Mouse (Mus musculus): ENCODE data around the gene P2ry14. TPM values are rescaled to one million over a fixed set of nuclear protein-coding genes. Genes with fewer than 3 reads are reported as not detected.
A peak's percentile ranks its signal among the peaks of the same experiment; 100 is the strongest.

Gene P2ry14
- 2.5 and 3.1 TPM in 2 replicates for polyA plus RNA-seq (2015; fragmentation: Nextera tagmentation; extraction: Ambion mirVana)

GRCm38 (mm10) chr3:59153424-59153823, at the start of gene P2ry14:
TSS of gene P2ry14 (minus strand) at chr3:59153618.
- Histone ChIP-seq H3K36me3 (no peaks in the 10 kb centered on the region), H3K4me2 (no peak within 1 kb of the TSS), H3K27ac (no peak within 1 kb of the TSS), H3K4me1 (replicated peaks) (no peaks in the 10 kb centered on the region), H3K27me3 (no peaks in the 10 kb centered on the region), H3K9me3 (replicated peaks) (no peaks in the 10 kb centered on the region), H3K4me3 (no peak within 1 kb of the TSS), H3K9ac (no peak within 1 kb of the TSS)
- ATAC-seq (replicated peaks; ENCODE audit: insufficient number of reproducible peaks, insufficient read depth, low FRiP score, low read depth): no peak
- WGBS: 51% methylated on average over 5 of the region's 5 CpGs

DNA sequence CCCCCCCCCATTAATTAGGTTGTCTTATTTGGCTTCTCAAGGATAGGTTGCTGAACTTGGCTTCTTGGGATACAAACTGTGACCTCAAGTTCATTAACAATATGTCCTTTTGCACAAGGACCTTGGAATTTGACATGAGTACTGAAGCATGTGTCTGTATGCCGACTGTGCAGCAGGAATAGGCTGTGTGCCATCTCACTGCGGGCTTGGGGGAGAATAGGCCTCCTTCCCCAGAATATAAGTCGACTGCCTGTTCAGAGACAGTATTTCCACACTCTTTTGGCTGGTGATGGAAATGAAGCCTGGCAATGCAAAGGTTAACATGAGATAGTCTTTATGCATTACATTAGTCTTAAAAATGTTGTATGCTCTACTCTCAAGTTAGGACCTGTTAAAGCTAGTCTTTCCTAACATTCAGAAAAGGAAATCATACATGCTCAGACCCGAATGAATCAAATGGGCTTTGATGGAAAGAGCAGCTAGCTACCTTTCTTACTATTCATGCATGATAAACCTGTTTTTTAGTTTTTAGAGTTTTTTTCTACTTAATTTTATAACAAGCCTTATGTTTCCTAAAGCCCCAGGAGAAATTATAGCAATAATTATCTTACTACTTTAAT, 44.0 kb upstream of the P2ry14 start:
- WGBS: 67% methylated on average over 4 of the region's 4 CpGs
- H3K4me3 ChIP-seq: no peak overlapping the region

GRCm38 (mm10) chr3:59194938-59195337, 41.5 kb upstream of the P2ry14 start, which contains the start of gene Gpr87:
TSS of gene Gpr87 (minus strand) at chr3:59195104.
- Histone ChIP-seq H3K27me3 (no peaks in the 10 kb centered on the region), H3K4me3 (no peak within 1 kb of the TSS), H3K36me3 (no peaks in the 10 kb centered on the region), H3K4me1 (replicated peaks) (no peaks in the 10 kb centered on the region), H3K27ac (no peak within 1 kb of the TSS), H3K4me2 (no peak within 1 kb of the TSS), H3K9ac (no peak within 1 kb of the TSS), H3K9me3 (replicated peaks) (no peaks in the 10 kb centered on the region)
- ATAC-seq (replicated peaks; ENCODE audit: insufficient number of reproducible peaks, insufficient read depth, low FRiP score, low read depth): no peak
- WGBS: 79% methylated on average over 7 of the region's 7 CpGs

More for the DNA sequence above, 44.0 kb upstream of the P2ry14 start:
- Histone ChIP-seq H3K27me3 (no peaks in the 10 kb centered on the region), H3K36me3 (no peaks in the 10 kb centered on the region), H3K9ac (no peak overlapping the region), H3K9me3 (replicated peaks) (no peaks in the 10 kb centered on the region), H3K4me2 (no peak overlapping the region), H3K27ac (no peak overlapping the region), H3K4me1 (replicated peaks) (no peaks in the 10 kb centered on the region)
- no peak for ATAC-seq (replicated peaks; ENCODE audit: insufficient number of reproducible peaks, insufficient read depth, low FRiP score, low read depth)

DNA sequence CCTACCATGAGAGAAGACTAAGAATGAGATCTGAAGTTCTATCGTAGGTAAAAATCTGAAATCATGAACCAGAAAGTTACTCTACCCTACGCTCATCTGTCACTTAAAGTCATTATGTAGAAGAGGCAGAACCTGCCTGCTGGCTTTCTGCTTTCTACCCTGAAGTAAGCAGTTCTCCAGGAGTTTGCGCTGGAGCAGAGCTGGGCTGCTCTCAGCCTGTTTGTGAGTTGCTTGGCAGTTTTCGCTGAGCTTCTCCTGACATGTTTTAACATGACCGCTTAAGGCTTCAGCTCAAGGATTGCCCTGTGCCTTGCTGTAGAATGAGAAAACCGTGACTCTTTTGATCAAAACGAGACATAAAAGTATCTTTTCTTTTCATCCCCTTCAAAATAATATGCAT, 40.7 kb upstream of the P2ry14 start:
- H3K9ac ChIP-seq: no peak overlapping the region
- no peaks in the 10 kb centered on the region for H3K36me3 ChIP-seq
- no peak overlapping the region for H3K4me2 ChIP-seq
- no peak overlapping the region for H3K27ac ChIP-seq
- 88% methylated on average over 7 of the region's 7 CpGs for WGBS
- no peaks in the 10 kb centered on the region for H3K4me1 ChIP-seq (replicated peaks)
- no peaks in the 10 kb centered on the region for H3K27me3 ChIP-seq
- no peaks in the 10 kb centered on the region for H3K9me3 ChIP-seq (replicated peaks)
- no peak overlapping the region for H3K4me3 ChIP-seq
- no peak for ATAC-seq (replicated peaks; ENCODE audit: insufficient number of reproducible peaks, insufficient read depth, low FRiP score, low read depth)

DNA sequence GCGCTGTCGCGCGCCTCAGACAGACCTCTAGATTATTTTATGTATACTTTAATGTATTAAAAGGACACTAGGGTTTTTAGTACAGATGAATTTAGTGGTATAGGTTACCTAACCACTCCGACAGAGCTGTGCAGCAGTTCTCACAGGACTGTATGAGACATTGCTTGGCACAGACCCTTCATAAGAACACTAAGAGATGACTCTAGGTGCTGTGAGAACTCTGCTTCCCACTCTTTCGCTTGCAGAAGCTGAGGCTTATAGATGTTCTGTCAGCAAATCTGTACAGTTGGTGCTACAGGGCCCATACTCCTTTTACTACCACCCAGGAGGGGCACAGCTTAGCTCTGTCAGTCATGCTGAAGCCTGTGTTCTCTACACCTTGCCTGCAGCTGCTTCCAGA, 38.3 kb upstream of the P2ry14 start:
- no peaks in the 10 kb centered on the region for H3K27me3 ChIP-seq
- no peak overlapping the region for H3K4me2 ChIP-seq
- H3K4me1 ChIP-seq (replicated peaks): no peaks in the 10 kb centered on the region
- no peaks in the 10 kb centered on the region for H3K9me3 ChIP-seq (replicated peaks)
- 92% methylated on average over 6 of the region's 6 CpGs for WGBS
- no peaks in the 10 kb centered on the region for H3K36me3 ChIP-seq
- no peak for ATAC-seq (replicated peaks; ENCODE audit: insufficient number of reproducible peaks, insufficient read depth, low FRiP score, low read depth)
- no peak overlapping the region for H3K4me3 ChIP-seq
- H3K9ac ChIP-seq: no peak overlapping the region
- H3K27ac ChIP-seq: no peak overlapping the region

DNA sequence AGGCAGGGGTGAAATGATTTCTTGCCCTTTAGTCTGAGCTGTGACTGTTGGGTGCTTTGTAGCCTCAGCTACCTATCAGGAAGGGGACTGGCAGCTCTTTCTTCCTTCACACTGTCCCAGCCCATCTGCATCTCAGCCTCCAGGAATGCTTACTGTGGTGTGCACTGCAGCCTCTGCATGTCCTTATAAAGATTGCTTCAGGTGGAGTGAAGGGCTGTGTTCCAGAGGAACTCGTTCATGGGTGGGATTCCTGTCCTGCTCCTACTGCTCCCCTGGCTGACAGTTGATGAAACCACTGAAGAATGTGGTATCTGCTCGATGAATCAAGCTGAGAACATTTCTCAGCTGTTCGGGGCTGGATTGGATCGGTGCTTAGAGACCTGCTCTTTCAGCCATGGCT, 33.9 kb upstream of the P2ry14 start:
- no peak for ATAC-seq (replicated peaks; ENCODE audit: insufficient number of reproducible peaks, insufficient read depth, low FRiP score, low read depth)
- no peaks in the 10 kb centered on the region for H3K9me3 ChIP-seq (replicated peaks)
- H3K27ac ChIP-seq: no peak overlapping the region
- no peaks in the 10 kb centered on the region for H3K4me1 ChIP-seq (replicated peaks)
- no peaks in the 10 kb centered on the region for H3K27me3 ChIP-seq
- H3K36me3 ChIP-seq: no peaks in the 10 kb centered on the region
- no peak overlapping the region for H3K9ac ChIP-seq
- WGBS: 67% methylated on average over 4 of the region's 4 CpGs
- no peak overlapping the region for H3K4me2 ChIP-seq
- no peak overlapping the region for H3K4me3 ChIP-seq

GRCm38 (mm10) chr3:59185662-59186061, 32.2 kb upstream of the P2ry14 start:
- no peaks in the 10 kb centered on the region for H3K4me1 ChIP-seq (replicated peaks)
- no peak overlapping the region for H3K4me2 ChIP-seq
- H3K27ac ChIP-seq: no peak overlapping the region
- no peaks in the 10 kb centered on the region for H3K9me3 ChIP-seq (replicated peaks)
- WGBS: 56% methylated on average over 4 of the region's 4 CpGs
- H3K9ac ChIP-seq: no peak overlapping the region
- H3K36me3 ChIP-seq: no peaks in the 10 kb centered on the region
- H3K27me3 ChIP-seq: no peaks in the 10 kb centered on the region
- H3K4me3 ChIP-seq: no peak overlapping the region
- no peak for ATAC-seq (replicated peaks; ENCODE audit: insufficient number of reproducible peaks, insufficient read depth, low FRiP score, low read depth)

DNA sequence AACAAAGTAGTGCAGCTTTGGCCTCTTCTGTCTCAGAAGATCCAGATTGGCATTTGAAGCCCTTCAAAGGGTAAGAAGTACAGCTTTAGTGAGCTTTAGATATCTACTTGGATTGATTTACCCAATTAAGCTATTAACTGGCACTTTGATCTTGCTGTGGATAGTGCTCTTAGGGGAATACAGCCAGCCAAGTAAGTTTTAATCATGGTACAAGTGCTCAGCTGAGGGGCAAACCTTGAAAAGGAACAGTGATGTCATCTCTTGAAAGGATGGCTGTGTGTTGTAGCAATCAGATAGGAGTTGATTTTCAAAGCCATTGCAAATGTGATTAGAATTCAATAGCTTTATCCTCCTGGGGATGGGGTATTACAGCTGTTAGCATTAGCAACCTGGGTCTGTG, 28.7 kb upstream of the P2ry14 start:
- Histone ChIP-seq H3K4me1 (replicated peaks) (peaks cover 5% of the 10 kb centered on the region; the same call in 1 of the 2 replicates), H3K9me3 (replicated peaks) (no peaks in the 10 kb centered on the region), H3K27ac (no peak overlapping the region), H3K4me3 (no peak overlapping the region), H3K36me3 (no peaks in the 10 kb centered on the region), H3K4me2 (no peak overlapping the region), H3K27me3 (no peaks in the 10 kb centered on the region), H3K9ac (no peak overlapping the region)
- ATAC-seq (replicated peaks; ENCODE audit: insufficient number of reproducible peaks, insufficient read depth, low FRiP score, low read depth): no peak

DNA sequence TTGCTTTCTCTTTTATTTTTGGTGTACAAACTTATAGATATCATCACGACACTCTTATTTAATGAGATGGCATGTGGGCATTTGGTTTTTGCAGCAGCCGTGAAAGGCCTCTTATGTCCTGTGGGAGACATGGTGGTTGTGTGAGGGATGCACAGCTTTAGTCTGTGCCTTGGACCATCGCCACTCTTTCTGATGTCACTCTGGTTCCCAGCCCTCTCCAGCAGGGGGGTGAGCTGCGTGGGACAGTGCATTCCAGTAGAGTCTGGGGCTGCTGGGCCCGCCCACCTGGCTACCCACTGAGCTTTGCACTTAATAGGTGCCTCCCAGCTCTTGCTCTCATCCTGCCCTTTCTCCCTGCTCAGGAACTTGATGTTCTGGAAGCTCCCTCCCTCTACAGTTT, 27.7 kb upstream of the P2ry14 start:
- Histone ChIP-seq H3K9me3 (replicated peaks) (no peaks in the 10 kb centered on the region), H3K27me3 (no peaks in the 10 kb centered on the region), H3K4me2 (no peak overlapping the region), H3K4me1 (replicated peaks) (peaks cover 5% of the 10 kb centered on the region; the same call in 1 of the 2 replicates), H3K36me3 (no peaks in the 10 kb centered on the region), H3K4me3 (no peak overlapping the region), H3K27ac (no peak overlapping the region), H3K9ac (no peak overlapping the region)
- 58% methylated on average over 5 of the region's 5 CpGs for WGBS
- ATAC-seq (replicated peaks; ENCODE audit: insufficient number of reproducible peaks, insufficient read depth, low FRiP score, low read depth): no peak

GRCm38 (mm10) chr3:59176871-59177270, 23.5 kb upstream of the P2ry14 start:
- Histone ChIP-seq H3K36me3 (no peaks in the 10 kb centered on the region), H3K9me3 (replicated peaks) (no peaks in the 10 kb centered on the region), H3K27me3 (no peaks in the 10 kb centered on the region), H3K4me1 (replicated peaks) (peaks cover 5% of the 10 kb centered on the region; the same call in 1 of the 2 replicates), H3K27ac (no peak overlapping the region), H3K4me3 (no peak overlapping the region), H3K9ac (no peak overlapping the region), H3K4me2 (no peak overlapping the region)
- ATAC-seq (replicated peaks; ENCODE audit: insufficient number of reproducible peaks, insufficient read depth, low FRiP score, low read depth): no peak
- WGBS: 65% methylated on average over 5 of the region's 5 CpGs

DNA sequence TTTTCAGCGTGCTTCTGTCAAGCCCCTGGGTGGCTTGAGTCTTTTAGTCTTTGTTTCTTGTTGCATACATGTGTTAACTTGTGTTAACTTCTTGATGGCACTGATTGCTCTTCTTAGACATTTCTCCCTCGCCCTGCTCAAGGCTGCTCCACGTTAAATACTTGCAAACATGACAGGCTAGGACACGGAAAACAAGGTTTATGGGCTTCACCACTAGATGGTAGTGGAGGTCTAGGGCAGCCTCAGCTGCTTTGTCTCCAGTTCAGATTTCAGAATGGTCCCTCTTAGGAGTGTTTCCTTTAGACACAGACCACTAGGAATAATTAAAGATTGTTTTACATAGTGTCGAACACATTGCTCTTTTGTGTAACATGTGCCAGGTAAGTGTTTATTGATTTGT, 21.8 kb upstream of the P2ry14 start:
- ATAC-seq (replicated peaks; ENCODE audit: insufficient number of reproducible peaks, insufficient read depth, low FRiP score, low read depth): 0 out of 2 replicates have a peak, but pooled peaks have one; percentile 43
- Histone ChIP-seq H3K4me1 (replicated peaks) (peaks cover 7% of the 10 kb centered on the region; the same call in 1 of the 2 replicates), H3K27me3 (no peaks in the 10 kb centered on the region), H3K4me2 (no peak overlapping the region), H3K4me3 (no peak overlapping the region), H3K36me3 (no peaks in the 10 kb centered on the region), H3K9ac (no peak overlapping the region), H3K9me3 (replicated peaks) (no peaks in the 10 kb centered on the region), H3K27ac (no peak overlapping the region)
- 29% methylated on average over 5 of the region's 5 CpGs for WGBS

GRCm38 (mm10) chr3:59174426-59175154, 21.2 kb upstream of the P2ry14 start:
- WGBS: 70% methylated on average over 6 of the region's 6 CpGs
- no peaks in the 10 kb centered on the region for H3K9me3 ChIP-seq (replicated peaks)

More at GRCm38 (mm10) chr3:59174426-59175154, 21.2 kb upstream of the P2ry14 start:
- H3K27ac ChIP-seq: no peak overlapping the region
- no peaks in the 10 kb centered on the region for H3K36me3 ChIP-seq
- H3K4me2 ChIP-seq: no peak overlapping the region
- H3K4me3 ChIP-seq: no peak overlapping the region
- H3K27me3 ChIP-seq: no peaks in the 10 kb centered on the region
- ATAC-seq (replicated peaks; ENCODE audit: insufficient number of reproducible peaks, insufficient read depth, low FRiP score, low read depth): no peak
- peaks cover 9% of the 10 kb centered on the region; the same call in 1 of the 2 replicates for H3K4me1 ChIP-seq (replicated peaks)
- no peak overlapping the region for H3K9ac ChIP-seq
